Mouse (Mus musculus) heart, postnatal 36 days (tissue): ENCODE data around the gene Hormad2. TPM values are rescaled to one million over a fixed set of nuclear protein-coding genes. Genes with fewer than 3 reads are reported as not detected.
A peak's percentile ranks its signal among the peaks of the same experiment; 100 is the strongest.

Source experiments
- DNase-seq, 2 experiments: peaks; one replicate each; pipeline ENCODE4 v3.0.0; 2021 to 2022
- intact Hi-C: fragments of 180-260 bp; cut with DNase I; formaldehyde crosslinking; loops from one replicate; pipeline ENCODE4 v1.15.1; 2025
- total RNA-seq, 2 experiments: library from RNA; stranded (reverse); gene quantifications; 2 replicates each; pipeline ENCODE4 v1.2.3; 2021

Hormad2 gene
- total RNA-seq, 2 experiments from 2014 or later = 0.14 TPM; not detected in 1

DNA sequence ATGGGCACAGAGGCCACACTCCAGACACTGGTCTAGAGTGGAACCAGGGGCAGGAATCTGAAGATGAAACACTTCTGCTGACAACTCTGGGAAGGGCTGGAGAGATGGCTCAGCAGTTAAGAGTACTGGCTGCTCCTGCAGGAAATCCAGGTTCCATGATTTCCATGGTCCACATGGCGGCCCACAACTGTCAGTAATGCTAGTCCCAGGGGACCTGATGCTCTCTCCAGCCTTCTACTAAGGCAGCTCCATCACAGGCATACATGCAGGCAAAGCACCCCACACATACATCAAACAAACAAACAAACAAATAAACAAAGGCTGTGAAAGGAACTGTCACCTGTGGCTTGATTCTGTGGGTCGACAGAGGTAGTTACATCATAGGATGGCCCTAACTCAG lies 134.8 kb downstream of the Hormad2 start:
- DNase-seq = no peak
- intact Hi-C loops = no loop called here

DNA sequence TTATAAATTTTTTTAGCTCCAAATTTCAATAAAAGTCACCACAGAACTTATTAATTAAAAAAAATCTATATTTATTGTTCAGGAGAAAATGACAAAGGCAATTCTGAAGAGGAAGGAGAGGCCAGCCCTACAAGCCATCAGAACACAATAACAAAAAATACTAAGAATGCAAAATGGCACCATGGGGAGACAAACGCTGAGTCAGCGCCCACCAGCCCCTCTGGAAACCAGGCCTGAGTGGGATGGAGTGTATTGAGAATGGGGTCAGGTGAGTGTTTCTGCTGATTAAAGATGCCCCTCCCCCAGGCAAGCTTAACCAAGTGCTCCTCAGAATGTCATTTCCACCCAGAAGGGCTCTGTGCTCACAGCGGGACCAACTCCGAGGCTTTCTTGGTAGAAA lies 135.8 kb downstream of the Hormad2 start:
- no peak for DNase-seq
- intact Hi-C loops = no loop called here

DNA sequence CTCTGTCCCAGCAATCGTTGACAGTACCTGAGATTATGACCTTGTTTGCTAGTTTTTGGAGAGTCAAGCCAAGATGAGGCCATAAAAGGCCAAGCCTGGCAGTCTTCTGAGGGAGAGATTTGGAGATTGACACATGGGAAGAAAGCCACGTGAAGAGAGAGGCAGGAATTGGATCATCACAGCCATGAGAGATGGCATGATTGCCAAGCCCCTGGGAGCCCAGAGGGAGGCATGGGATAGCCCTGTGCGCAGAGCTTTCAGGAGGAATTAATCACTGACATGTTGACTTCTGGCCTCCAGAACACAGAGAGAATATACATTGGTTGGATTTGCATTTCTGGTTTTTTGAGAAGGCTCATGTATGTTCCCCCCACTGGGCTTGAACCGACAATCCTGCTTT lies 136.7 kb downstream of the Hormad2 start:
- no peak for DNase-seq
- intact Hi-C loops = no loop called here

DNA sequence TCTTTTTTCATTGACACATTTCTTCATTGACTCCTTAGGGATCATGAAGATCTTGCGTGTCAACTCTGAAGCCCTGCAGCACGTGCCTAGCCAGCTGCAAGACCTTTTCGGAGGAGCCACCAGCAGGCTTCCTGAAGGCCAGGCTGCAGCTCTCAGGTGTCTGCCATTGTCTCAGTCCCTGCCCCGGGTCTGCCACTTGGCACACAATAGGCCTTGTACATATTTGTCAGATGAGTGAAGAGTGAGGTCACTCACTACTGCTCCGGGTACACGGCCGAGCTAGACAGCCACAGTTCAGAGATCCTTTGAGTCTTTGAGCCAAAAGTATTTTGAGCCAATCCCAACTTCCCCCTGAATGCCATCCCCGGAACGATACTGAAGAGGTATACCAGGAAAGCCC lies 137.9 kb downstream of the Hormad2 start:
- intact Hi-C loops = no loop called here
- no peak for DNase-seq

DNA sequence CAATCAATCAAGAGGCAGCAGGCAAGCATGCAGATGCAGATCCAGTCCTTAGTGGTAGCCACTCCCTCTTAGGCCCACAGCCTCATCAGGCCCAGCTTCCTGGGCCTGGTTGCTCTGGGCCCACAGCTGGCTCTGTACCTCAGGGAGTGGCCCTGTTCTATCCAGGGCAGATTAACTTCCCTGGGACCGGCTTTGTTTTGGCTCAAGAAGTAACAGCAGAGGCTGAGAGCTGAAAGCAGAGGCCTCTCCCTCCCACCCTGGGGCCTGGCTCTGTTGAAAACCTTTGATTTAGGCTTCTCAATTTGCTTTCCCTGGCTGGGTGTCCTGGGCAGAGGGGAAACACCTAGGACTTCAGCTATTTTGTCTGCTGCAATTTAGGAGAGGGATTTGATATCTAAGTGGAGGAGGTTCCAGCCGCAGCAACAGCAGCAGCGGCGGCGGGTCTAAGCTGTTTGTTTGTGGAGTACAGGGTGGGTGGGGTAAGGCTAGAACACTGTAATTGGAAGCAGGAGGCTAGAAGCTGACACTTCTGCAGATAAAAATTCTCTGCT lies 138.5 kb downstream of the Hormad2 start:
- intact Hi-C loops = no loop called here

DNA sequence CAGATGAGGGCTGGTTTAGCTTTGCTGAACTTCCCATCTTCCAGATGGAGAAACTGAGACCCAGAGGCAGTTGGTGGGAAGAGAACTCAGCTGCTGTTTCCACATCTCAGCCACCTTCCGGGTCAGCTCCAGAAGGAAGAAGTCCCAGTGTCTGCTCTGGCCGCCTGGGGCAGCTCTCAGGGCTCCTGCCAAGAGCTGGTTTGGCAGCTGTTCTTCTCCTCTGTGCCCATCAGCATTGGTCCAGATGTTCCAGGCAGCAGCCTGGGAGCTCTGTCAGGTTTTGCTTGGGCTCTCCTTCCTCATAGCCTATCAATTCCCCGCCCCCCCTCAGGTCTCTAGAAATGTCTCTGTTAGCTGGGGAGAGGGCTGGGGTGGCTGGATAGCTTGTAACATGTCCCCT lies 140.2 kb downstream of the Hormad2 start:
- intact Hi-C loops = no loop called here
- DNase-seq = peak in 1 of 2 experiments; percentile 37

More for the DNA sequence above, 138.5 kb downstream of the Hormad2 start:
- DNase-seq = no peak

DNA sequence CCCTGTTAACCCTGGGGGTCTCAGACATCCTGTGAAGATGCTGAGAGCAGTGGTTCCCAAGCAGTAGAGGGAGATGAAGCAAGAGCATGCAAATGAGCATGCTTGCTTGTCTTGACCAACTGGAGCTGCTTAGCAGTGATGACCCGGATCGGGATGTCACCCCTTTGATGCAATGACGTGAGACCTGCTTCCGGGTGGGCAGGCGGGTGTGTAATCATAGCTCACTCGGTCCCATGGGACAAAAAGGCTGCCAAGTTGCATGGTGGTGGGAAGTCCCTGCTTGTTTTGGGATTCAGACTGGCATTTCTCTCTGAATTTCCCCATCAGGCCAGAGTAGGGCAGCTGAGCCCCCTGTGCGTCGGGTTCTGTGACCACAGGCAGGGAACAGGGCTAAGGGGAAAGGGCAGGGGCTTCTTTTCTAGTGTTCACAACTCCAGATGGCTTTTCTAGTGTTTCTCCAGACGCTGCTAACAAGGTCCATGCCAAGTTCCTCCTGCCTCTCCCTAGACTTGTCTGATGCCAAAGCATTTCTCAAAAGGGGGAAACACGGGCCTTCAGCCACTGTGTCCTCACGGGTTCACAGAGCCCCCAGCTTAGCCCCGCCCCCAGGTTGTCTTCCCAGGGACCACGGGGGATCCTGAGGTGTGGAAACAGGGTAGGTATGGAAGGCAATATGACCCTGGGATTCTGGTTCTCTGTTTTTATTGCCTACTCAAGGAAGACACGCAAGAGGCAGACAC lies 141.0 kb downstream of the Hormad2 start:
- intact Hi-C loops = no loop called here
- DNase-seq = peak; percentile 64 to 71

DNA sequence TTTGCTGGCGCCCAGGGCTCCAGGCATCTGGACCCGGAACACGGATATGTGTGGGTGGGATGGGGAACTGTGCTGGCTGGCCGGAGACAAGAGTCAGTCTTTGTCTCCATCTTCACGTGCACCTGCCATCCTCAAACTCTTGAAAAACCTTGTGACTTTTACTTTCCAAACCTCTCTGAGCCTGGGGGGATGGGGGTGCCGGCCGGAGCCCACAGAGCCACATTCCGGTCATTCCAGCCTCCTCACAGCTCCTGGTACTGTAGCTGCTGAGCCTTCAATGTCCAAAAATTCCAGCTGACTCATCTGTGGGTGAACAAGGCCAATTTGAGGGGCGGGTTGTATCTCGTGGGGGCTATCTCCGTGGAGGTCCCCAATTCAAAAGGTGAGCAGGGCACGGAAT lies 141.7 kb downstream of the Hormad2 start:
- DNase-seq = peak in 1 of 2 experiments; percentile 28
- intact Hi-C loops = no loop called here

DNA sequence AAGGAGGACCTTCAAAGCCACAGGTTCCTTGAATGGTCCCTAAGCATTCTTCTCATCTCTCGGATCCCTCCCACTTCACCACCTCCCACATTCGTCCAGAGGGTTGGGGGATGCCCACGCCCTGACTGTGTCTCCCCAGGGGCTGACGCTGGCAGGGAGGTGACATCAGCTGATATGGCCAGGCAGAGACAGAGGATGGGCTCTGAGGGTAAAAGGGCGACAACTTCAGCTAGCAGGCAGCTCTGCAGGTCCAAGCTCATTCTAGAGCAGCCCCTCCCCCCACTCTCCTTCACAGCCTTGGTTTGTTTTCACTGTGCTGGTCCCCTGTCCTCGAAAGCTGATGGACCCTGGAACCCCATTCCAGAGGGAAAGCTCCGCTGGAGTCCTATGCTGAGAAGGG lies 142.3 kb downstream of the Hormad2 start:
- DNase-seq = no peak
- intact Hi-C loops = no loop called here

DNA sequence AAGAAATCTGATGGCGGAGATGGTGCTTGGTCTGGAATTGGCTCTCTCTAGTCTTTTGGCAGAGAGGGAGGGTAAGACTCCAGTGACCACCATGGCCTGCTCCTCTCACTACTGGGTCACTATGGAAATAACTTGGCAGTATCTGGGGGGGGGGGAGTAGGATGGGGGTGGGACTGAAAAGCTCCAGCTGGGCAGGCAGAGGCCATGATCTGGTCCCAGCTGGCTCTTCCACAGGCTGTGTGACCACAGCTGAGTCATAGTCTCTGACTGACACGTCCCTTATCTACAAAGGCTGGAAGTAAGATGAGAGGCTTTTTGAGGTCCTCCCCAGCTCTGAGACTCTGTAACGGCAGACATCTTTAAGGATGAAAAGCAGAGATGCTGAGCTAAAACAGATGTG lies 143.2 kb downstream of the Hormad2 start:
- DNase-seq = no peak
- intact Hi-C loops = no loop called here

DNA sequence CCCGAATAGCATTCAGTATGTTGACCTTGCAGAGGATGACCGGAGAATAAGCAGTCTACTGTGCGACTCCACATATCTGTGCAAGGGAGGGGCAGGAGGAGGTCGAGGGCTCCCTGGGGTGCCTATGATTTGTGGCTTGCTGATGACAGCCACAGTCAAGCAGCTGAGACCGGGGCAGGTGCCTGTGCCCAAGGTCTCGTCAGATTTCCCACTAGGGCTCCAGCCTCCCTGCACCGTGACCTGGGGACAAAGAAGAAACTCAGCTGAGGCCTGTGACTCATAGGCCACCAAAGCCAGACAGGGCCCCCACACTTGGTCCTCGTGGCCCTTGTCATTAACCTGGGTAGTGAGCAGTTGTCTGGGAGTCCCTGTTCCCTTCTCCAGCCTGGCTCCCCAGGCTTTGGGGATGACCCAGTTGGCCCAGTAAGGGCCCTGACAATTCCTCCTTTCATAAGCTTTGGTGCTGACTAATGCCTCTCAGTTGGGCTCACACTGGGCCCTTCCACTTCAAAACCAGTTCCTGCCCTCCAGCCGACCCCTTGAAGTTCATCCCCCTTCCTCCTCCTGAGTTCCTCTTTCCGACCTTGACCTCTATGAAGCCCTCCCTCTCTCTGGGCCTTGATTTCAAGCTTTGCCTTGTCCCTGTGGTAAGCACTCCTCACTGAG lies 144.2 kb downstream of the Hormad2 start:
- intact Hi-C loops = no loop called here

More for the DNA sequence above, 144.2 kb downstream of the Hormad2 start:
- no peak for DNase-seq

Other genes with a start within 250 kb of the Hormad2 start
- 1 to 10 TPM; 5.2 to 5.5 TPM for gene Castor1, start 222.9 kb downstream of the Hormad2 start, total RNA-seq
- gene Osm, start 204.7 kb downstream of the Hormad2 start, total RNA-seq = not detected
- gene Lif, start 183.5 kb downstream of the Hormad2 start, total RNA-seq = under 1 TPM; 0.16 to 0.50 TPM
- gene Mtmr3, start 153.8 kb upstream of the Hormad2 start, total RNA-seq = 10 to 100 TPM; 50.4 to 54.4 TPM
- not detected for gene Gm11032, start 179.0 kb upstream of the Hormad2 start, total RNA-seq
- 10 to 100 TPM; 14.9 to 15.3 TPM for gene Ascc2, start 196.6 kb upstream of the Hormad2 start, total RNA-seq